Mouse (Mus musculus) midbrain, embryonic 10.5 days (tissue): ENCODE measurements around the gene Tenm4. TPM values are rescaled to one million over a fixed set of nuclear protein-coding genes. Genes with fewer than 3 reads are reported as not detected.
A peak's percentile ranks its signal among the peaks of the same experiment; 100 is the strongest.

Source experiments
- DNase-seq: peaks from one replicate; pipeline ENCODE4 v3.0.0-alpha.2; 2017; ENCODE audit warnings: low spot score
- H3K27ac ChIP-seq: fragments of 300-500 bp; sonication (generic); replicated peaks from 2 replicates; pipeline ENCODE4 v1.5.1; 2016; ENCODE audit warnings: mild to moderate bottlenecking
- H3K27me3 ChIP-seq: fragments of 300-500 bp; sonication (generic); 2 replicates; pipeline ENCODE4 v1.6.1; 2016; ENCODE audit warnings: low read depth, mild to moderate bottlenecking; ENCODE audit not compliant: poor library complexity, severe bottlenecking
- H3K36me3 ChIP-seq: fragments of 300-500 bp; sonication (generic); 2 replicates; pipeline ENCODE4 v1.6.1; 2016; ENCODE audit warnings: mild to moderate bottlenecking, moderate library complexity
- H3K4me1 ChIP-seq: fragments of 300-500 bp; sonication (generic); 2 replicates; pipeline ENCODE4 v1.6.1; 2016
- H3K4me3 ChIP-seq: fragments of 300-500 bp; sonication (generic); 2 replicates; pipeline ENCODE4 v1.5.1; 2016; ENCODE audit warnings: mild to moderate bottlenecking, moderate library complexity
- H3K9me3 ChIP-seq: fragments of 300-500 bp; sonication (generic); replicated peaks from 2 replicates; pipeline ENCODE4 v1.6.1; 2016; ENCODE audit warnings: mild to moderate bottlenecking
- WGBS: fragments of 180-500 bp; shearing (Covaris S2); methylation state at CpG from one replicate; pipeline ENCODE4 v1.1.7; 2016; 5-methylcytosine and 5-hydroxymethylcytosine counted together
- polyA plus RNA-seq: library from polyadenylated mRNA; unstranded; fragments of >200 nt; fragmentation: Nextera tagmentation; extraction: Ambion mirVana; gene quantifications from 2 replicates; pipeline ENCODE4 v1.2.1, GENCODE M21; 2016

The Tenm4 gene
- polyA plus RNA-seq, 1 experiment from 2014 or later, result 27.4 TPM

- Histone ChIP-seq H3K4me1 (peaks cover 15% of the 10 kb centered on the region), H3K27ac (no peak overlapping the region), H3K9me3 (no peaks in the 10 kb centered on the region), H3K27me3 (no peaks in the 10 kb centered on the region), H3K36me3 (no peaks in the 10 kb centered on the region), H3K4me3 (no peak overlapping the region)
- whole genome bisulfite sequencing, result 94% methylated on average over 7 of the region's 7 CpGs
- DNase-seq, result no peak
Observed at GRCm38 (mm10) chr7:96572995-96573394, 401.9 kb downstream of the Tenm4 start.

GRCm38 (mm10) chr7:96575202-96575650 lies 404.2 kb downstream of the Tenm4 start:
- DNase-seq, result no peak
- H3K27ac ChIP-seq, result no peak overlapping the region
- no peak overlapping the region for H3K4me3 ChIP-seq
- H3K9me3 ChIP-seq, result no peaks in the 10 kb centered on the region
- no peaks in the 10 kb centered on the region for H3K36me3 ChIP-seq
- peaks cover 16% of the 10 kb centered on the region for H3K4me1 ChIP-seq
- WGBS, result 94% methylated on average over 7 of the region's 7 CpGs
- H3K27me3 ChIP-seq, result no peaks in the 10 kb centered on the region

DNA sequence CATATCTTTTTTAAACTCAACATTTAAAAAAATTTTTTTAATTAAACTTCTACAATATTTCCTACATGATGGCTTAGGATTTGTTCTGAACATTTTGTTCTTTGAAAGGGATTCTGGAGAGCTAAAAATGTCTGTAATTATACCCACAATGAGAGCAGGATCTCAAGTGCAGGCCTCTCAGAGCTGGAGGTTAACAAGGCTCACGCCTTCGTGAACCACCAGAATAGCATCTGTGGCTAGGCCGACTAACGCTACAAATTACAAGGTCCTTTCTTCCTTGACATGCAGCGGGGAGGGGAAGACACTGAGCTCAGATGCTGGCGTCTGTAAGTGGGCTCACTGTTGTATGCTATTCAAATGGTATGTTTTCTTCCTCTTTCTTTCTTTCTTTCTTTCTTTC lies 411.7 kb downstream of the Tenm4 start:
- Histone ChIP-seq H3K4me1 (peaks cover 4% of the 10 kb centered on the region), H3K36me3 (no peaks in the 10 kb centered on the region), H3K4me3 (no peak overlapping the region), H3K9me3 (no peaks in the 10 kb centered on the region), H3K27me3 (0 out of 2 replicates have a peak, but pooled peaks cover 3% of the 10 kb centered on the region), H3K27ac (no peak overlapping the region)
- DNase-seq, result no peak
- 76% methylated on average over 6 of the region's 6 CpGs for WGBS

DNA sequence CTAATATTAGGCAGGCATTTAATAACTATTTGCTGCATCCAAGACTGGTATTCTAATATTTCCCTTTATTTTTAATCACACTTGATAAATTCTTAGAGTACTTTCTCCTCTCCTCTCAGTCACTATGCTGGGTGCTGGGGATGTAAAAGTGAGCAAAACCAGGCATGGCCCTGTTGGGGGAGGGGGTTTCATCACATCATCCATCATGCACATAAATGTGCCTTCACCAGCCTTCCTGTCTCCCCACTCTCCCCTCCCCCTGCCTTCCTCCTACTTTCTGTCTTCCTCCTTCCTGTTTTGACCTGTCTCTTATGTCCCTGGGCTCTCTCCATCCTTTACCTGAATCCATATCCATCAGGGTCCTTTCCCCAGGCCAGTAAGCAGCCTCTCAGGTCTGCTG lies 416.4 kb downstream of the Tenm4 start:
- Histone ChIP-seq H3K9me3 (no peaks in the 10 kb centered on the region), H3K4me1 (no peaks in the 10 kb centered on the region), H3K27ac (no peak overlapping the region), H3K4me3 (no peak overlapping the region), H3K27me3 (no peaks in the 10 kb centered on the region), H3K36me3 (no peaks in the 10 kb centered on the region)
- no peak for DNase-seq

GRCm38 (mm10) chr7:96588567-96588966 lies 417.5 kb downstream of the Tenm4 start:
- H3K27ac ChIP-seq, result no peak overlapping the region
- no peak overlapping the region for H3K4me3 ChIP-seq
- no peaks in the 10 kb centered on the region for H3K27me3 ChIP-seq
- no peak for DNase-seq
- 94% methylated on average over 6 of the region's 6 CpGs for WGBS
- H3K36me3 ChIP-seq, result no peaks in the 10 kb centered on the region
- H3K9me3 ChIP-seq, result no peaks in the 10 kb centered on the region
- no peaks in the 10 kb centered on the region for H3K4me1 ChIP-seq

DNA sequence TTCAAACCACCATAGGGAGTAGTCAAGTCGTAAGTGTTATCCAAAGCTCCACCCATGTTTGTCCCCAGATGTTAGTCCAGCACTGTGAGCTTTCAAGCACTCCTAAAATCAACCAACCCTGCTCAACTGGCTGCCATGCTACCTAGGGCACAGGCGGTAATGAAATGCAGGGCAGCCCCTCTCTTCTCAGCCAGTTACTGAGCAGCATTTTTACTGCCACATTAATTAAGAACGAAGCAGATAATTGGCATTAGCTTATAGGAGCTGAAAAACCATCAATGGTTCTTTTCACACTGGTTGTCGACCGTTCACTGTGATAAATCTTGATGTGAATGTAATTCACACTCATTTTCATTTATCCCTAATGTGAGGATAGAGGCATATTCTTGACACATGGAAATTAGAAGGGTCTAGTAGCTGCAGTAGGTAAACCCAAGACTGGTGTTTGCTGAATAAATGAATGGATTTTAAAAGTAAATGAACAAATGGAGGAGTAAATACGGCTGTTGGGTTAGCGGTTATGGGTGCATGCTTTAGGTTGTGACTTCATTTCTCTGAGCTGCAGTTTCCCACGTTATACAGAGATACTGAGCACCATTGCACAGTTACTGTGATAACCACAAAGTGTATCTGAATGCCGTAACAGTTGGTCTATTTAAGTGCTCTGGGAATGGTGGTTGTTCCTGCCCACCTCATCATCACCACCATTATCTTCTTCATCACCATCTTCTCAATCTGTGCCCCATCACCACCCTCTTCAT lies 424.7 kb downstream of the Tenm4 start:
- DNase-seq, result no peak
- Histone ChIP-seq H3K9me3 (no peaks in the 10 kb centered on the region), H3K27ac (no peak overlapping the region), H3K4me1 (peaks cover 13% of the 10 kb centered on the region), H3K27me3 (no peaks in the 10 kb centered on the region), H3K36me3 (no peaks in the 10 kb centered on the region), H3K4me3 (no peak overlapping the region)
- 85% methylated on average over 9 of the region's 9 CpGs for WGBS

DNA sequence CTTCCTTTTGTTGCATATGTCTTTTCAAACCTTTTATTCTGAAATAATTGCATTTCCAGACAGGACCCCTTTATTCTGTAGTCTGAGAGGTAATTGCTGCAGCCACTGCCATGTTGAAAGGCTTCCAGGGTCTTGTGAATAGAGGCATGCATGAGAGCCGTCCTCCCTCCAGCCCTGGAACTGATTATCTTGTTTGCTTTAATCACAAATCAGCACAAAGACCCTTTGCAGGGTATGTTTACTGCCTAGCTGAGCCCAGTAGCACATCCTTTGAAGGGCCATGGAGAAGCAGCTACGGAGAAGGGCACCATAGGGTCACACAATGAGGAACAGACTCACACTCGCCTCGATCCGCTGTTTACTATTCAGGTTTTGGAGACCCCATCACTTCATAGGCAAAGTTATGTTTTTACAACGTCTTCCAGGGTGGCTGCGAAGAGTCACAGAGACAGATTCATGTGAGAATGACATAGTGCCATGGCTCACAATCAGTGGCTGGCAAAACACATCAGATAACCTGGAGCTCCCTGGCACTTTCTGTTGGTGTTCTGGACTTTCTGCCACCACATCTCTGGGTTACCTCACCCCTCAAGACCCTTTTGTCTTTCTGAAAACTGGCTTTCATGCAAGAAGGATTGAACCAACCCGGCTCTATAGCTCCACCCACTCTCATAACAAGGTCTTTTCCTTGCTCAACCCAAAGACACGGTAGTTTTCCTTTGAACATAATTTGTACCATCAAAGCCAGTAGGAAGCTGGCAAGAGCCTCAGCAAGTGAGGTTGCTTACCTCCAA lies 425.6 kb downstream of the Tenm4 start:
- no peak overlapping the region for H3K4me3 ChIP-seq
- H3K36me3 ChIP-seq, result no peaks in the 10 kb centered on the region
- 0 out of 2 replicates have a peak overlapping the region, but pooled peaks have one; percentile 17 for H3K27ac ChIP-seq
- peak; percentile 16 for DNase-seq
- no peaks in the 10 kb centered on the region for H3K27me3 ChIP-seq
- peaks cover 13% of the 10 kb centered on the region for H3K4me1 ChIP-seq
- H3K9me3 ChIP-seq, result no peaks in the 10 kb centered on the region
- 51% methylated on average over 9 of the region's 9 CpGs for WGBS

- H3K4me1 ChIP-seq, result peaks cover 13% of the 10 kb centered on the region
- WGBS, result 91% methylated on average over 4 of the region's 4 CpGs
- no peaks in the 10 kb centered on the region for H3K27me3 ChIP-seq
- no peak overlapping the region for H3K4me3 ChIP-seq
- no peak for DNase-seq
- H3K27ac ChIP-seq, result no peak overlapping the region
- H3K36me3 ChIP-seq, result no peaks in the 10 kb centered on the region
- no peaks in the 10 kb centered on the region for H3K9me3 ChIP-seq
Observed at GRCm38 (mm10) chr7:96597871-96598270, 426.8 kb downstream of the Tenm4 start.

GRCm38 (mm10) chr7:96599081-96599480 lies 428.0 kb downstream of the Tenm4 start:
- H3K27me3 ChIP-seq, result no peaks in the 10 kb centered on the region
- no peak overlapping the region for H3K27ac ChIP-seq
- peaks cover 15% of the 10 kb centered on the region for H3K4me1 ChIP-seq
- no peak overlapping the region for H3K4me3 ChIP-seq
- no peaks in the 10 kb centered on the region for H3K9me3 ChIP-seq
- DNase-seq, result no peak
- H3K36me3 ChIP-seq, result no peaks in the 10 kb centered on the region
- 80% methylated on average over 3 of the region's 3 CpGs for WGBS

DNA sequence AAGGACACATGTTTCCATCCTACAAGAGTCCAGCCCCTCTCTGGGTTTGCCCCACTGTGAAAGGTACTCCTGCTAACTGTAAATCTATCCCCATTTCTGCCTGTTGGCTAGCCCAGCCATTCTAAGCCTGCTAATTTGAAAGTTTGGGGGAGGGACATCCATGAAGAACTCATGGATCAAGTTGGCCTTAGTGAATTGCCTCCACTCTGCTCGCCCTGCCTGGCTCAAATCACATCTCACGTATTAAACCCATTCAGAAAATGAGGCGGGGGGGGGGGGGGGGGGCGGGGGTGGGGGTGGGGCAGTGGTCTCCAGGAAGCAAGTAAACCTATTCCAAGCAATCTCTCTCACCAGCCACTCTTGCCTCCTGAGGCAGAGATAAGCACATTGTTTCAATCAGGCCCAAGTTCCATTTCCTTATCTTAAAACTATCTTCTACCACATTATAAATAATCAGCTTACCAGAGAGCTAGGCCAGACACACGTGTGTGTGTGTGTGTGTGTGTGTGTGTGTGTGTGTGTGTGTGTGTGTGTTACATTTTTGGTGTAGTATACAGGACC lies 429.4 kb downstream of the Tenm4 start:
- no peak overlapping the region for H3K27ac ChIP-seq

GRCm38 (mm10) chr7:96604091-96604745 lies 433.2 kb downstream of the Tenm4 start:
- H3K4me1 ChIP-seq, result peaks cover 8% of the 10 kb centered on the region
- no peak for DNase-seq
- no peaks in the 10 kb centered on the region for H3K9me3 ChIP-seq
- H3K4me3 ChIP-seq, result no peak overlapping the region
- H3K27ac ChIP-seq, result no peak overlapping the region
- WGBS, result 81% methylated on average over 3 of the region's 3 CpGs
- H3K27me3 ChIP-seq, result no peaks in the 10 kb centered on the region
- H3K36me3 ChIP-seq, result no peaks in the 10 kb centered on the region

More for the DNA sequence above, 429.4 kb downstream of the Tenm4 start:
- WGBS, result 55% methylated on average over 5 of the region's 5 CpGs
- no peak for DNase-seq
- no peaks in the 10 kb centered on the region for H3K27me3 ChIP-seq
- H3K36me3 ChIP-seq, result no peaks in the 10 kb centered on the region
- H3K4me1 ChIP-seq, result peaks cover 21% of the 10 kb centered on the region
- no peaks in the 10 kb centered on the region for H3K9me3 ChIP-seq
- no peak overlapping the region for H3K4me3 ChIP-seq

- no peak for DNase-seq
- Histone ChIP-seq H3K9me3 (no peaks in the 10 kb centered on the region), H3K4me1 (peaks cover 14% of the 10 kb centered on the region), H3K27ac (no peak overlapping the region), H3K27me3 (no peaks in the 10 kb centered on the region), H3K4me3 (no peak overlapping the region), H3K36me3 (no peaks in the 10 kb centered on the region)
- WGBS, result 80% methylated on average over 2 of the region's 2 CpGs
Observed at GRCm38 (mm10) chr7:96605316-96605715, 434.3 kb downstream of the Tenm4 start.
